Mouse (Mus musculus) neural tube, embryonic 10.5 days (tissue): ENCODE measurements at regions not wholly inside any gene's neighbourhood (a gene's known extent, or its start where the extent isn't known, plus 50 kb on each side); places are given as distances from the start of the nearest gene placed in this dataset.

Source experiments
- DNase-seq: peaks from one replicate; pipeline ENCODE4 v3.0.0-alpha.2; 2017; ENCODE audit warnings: low spot score; ENCODE audit errors: extremely low spot score

DNA sequence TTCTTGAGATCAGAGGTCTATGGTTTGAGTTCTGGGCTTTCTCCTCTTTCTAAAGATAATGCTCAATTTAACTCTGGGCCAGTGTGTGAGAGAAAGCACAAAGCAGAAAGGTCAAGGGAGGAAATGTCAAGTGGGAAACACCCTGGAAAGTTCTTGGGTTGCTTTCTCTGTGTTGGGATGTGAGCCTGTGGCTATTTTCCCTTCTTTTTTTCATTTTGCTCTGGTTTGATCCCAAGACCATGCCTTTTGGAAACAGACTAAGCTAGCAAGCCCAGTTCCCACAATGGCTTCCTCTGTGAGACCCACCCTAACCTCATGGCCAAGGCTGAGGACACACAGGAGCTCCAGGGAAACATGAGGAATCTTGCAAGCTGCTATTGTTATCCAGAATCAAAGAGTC is 216.4 kb upstream of the F930015N05Rik start:
- no peak for DNase-seq

DNA sequence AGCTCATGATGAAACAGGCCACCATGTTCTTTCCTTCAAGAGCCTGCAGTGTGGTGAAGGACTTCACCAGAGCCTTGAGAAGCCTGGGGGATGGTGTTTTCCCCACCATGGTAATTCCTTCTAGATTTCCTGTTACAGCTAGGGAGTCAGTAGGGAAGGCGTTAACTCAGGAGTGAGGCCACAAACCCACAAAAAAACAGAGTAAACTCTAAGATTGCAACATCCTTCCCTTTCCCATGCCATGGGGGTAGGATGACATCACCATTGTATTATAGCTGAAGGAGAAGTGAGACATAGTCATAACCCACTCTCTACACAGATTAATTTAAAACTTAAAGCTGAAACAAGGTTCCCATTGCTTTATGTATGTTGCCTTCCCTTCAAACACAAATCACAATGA is 218.7 kb upstream of the F930015N05Rik start:
- no peak for DNase-seq

DNA sequence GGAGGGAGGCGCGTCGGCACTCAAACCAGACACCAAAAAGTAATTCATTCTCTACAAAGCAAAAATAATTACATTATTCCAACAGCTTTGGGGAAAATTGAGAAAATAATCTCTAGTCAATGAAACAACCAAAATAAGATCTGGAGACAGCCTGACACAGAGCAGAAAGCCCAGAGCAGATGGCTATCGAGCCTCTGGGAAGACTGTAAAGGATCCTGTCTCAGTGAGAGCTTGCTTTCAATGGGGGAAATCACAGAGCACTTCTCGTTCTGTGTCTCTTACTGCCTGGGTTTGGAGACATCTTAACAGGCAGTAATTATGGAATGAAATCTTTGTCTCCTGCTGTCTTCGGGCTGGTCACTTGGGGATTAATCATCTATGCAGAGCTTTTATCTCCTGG is 226.7 kb upstream of the F930015N05Rik start:
- no peak for DNase-seq

DNA sequence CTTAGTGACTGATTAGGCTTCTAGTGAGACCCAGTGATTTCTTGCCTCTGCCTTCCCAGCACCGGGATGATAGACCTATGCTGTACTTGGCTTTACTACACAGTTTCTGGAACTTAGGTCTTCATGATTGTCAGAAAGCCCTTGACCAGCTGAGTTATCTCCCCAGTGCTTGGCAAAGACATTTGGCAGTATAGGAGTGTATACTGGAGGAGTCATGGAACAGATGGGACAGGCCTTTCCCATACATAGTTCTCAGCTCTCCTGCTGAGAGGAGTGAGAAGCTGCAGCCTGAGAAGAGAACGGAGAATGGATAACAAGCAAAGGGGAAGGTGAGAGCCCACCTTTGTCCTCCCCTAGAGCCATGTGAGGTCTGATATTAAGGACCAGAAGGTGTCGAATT is 230.6 kb upstream of the F930015N05Rik start:
- no peak for DNase-seq

DNA sequence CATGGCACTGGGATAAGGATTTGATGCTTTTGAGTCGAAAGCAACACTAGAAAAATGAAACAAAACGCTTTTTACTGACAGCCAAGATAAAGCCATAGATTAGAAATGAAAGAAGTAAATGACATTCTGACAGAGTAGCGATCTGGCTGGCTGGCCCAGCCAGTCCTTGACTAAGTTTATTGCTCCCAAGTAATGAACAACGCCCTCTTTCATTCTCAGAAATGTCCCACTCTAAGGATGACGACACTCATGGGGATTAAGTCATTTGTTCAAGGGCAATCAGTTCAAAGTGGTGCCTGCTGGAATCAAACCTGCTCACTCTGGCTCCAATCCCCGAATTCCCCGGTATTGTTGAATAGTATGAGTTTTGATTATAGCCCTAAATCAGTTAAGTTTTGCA is 231.1 kb upstream of the F930015N05Rik start:
- DNase-seq = no peak

DNA sequence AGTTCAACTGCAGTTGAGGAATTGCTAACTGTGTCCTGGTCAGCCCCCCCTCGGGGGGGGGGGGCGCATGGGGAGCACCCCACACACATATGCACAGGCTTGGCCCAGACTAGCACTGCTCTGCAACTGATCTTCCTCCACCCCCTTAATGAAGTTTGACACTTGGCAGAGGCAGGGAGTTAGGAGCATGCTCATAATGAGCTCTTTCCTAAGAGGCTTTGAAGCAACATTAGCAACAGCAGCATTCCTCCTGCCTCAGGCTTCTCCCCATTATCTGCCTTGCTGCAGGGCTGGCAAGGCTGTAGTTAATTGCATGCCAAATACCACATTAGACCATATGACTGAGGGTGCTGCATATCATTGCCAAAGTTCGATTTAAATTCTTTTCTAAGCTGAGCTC is 235.4 kb upstream of the F930015N05Rik start:
- no peak for DNase-seq

DNA sequence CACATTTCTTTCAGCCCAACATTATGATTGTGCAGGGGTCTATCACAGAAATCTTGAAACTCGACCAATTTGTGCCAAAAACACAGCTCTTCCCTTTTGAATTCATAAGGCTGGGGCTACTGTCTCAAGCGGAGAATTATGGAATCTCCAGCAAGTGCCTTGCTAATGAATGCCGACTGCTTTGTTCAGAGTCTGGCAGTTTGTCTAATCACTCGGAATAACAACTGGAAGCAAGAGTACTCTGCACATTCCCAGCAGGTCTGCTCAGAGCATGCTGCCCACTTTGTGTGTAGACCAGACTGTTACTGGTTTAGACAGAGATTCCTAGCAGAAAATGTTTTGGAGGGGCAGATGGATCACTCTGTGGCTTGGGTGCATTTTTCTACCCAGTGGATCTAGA is 237.1 kb upstream of the F930015N05Rik start:
- DNase-seq = no peak

DNA sequence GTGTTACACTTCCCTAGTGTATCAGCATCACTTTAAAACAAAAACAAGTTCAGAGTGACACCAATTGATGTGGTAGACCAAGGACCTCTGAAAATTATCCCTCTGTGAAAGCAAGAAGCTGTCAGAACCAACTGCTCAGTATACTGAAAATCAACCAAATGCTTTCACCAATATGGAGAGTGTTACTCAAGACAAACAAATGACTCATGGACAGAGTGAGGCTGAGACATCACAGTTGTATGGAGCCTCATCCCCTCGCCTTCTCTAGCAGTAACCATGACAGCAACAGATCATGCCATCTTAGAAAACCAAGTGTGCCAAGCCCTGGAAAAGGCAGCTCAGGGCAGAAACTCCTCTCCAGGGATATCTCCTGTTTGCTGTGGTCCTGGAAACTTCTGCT is 267.3 kb upstream of the F930015N05Rik start:
- no peak for DNase-seq

DNA sequence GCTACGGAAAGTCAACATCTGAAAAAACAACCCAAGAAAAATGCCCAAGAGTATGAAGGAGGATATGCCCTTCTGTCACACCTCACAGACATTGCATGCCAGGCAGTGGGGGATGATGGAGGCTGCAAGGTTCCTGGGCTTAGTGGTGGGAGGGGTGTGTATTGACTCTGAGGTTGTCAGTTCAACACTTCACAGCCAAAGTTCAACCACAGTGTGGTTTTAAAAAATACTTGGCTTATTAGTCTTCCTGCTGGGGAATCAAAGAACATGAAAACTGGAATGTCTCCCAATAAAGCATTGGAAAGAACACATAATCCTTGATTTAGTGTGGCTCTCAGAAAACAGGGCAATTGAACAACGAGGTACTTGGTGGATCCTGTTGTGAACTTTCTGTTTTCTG is 267.0 kb upstream of the Elac2 start:
- DNase-seq = no peak

DNA sequence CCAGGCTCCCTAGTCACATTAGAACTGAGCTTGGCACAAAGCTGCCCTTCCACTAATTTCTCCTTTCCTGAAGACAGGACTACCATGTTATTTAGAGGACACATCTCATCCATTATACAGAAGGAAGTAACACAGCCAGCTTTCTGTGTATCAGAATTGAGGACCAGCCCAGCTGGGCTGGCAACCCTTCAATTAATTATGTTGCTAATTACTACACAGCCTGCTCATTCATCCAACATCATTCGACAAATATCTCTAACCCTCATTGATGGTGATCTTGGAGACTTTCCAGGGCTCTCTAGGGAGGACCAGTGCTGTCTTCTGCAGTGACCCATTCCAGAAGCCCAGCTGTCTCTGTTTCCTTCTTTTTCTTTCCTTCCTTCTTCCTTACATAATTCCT is 263.7 kb upstream of the Elac2 start:
- no peak for DNase-seq

DNA sequence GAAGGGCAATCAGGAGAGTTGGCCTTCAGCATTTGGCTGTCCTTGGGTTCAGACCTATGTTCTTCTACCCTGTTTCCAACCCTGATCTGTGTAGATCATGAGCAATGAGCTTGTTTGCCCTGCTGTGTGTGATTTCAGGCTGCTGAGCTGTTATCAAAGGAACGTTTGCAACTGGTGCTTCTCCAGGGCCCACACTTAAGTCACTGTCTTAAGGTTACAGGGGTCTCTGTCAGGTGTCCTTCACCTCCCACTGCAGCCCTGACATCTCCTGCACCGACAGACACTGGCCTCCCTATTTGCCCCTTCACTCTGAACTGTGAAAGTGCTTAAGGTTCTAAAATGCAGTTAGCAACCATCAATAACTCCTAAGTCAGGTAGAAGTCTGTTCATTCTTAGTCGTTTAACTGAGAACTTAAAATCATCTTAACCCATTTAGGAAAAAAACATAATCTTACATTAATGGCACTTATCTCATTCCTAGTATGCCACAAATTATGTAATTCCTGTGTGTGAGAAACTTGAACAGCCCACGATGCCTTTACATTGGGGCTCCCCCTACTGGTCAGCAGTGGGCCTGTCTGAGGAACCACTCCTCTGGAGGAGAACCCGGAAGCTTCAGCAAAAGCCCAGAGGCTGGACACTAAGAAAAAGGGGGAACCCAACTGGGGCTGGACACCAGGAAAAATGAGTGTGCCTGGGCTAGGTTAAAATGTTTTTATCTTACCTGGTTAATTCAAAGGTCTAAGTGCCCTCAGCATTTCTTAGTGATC is 260.3 kb upstream of the Elac2 start:
- DNase-seq = peak; percentile 81

DNA sequence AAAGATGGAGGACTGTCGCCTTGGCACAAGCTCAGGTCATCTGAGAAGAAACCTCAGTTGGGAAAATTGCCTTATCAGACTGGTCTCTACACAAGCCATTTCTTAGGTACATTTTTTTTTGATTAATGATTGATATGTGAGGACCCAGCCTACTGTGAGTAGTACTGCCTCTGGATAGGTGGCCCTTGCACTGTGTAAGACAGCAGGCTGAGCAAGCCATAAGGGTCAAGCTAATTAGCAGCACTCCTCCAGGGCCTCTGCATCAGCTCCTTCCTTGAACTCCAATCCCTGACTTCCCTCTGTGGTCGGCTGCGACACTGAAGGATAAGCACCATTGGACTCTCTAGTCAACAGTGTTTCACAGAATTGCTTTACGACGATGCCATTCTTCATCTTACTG is 252.6 kb upstream of the Elac2 start:
- DNase-seq = no peak

DNA sequence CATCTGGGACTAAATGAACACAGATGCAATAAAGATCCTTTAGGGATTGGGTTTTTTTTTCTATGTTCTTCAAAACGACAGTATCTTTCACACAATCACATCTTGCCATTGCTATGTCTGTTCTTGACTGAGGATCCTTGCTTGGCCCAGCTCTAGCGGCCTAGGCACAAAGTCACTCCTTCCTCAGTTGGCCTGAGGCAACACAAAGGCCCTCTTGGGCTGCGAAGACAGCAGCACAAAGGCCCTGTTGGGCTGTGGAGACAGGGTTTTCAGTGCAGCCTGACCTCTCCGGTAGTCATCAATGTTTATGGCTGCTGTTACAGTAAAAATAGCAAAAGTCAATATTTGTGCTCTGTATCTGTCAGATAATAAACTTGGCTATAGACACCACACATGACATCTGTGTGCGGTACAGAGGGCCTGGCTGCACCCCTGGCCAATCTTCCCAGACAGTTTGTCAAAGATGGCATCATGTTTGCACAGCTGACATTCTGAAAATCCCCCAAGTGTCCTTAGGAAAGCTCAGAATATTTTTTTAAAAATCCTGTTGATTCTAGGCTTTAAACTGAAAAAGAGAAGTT is 250.9 kb upstream of the Elac2 start:
- no peak for DNase-seq

DNA sequence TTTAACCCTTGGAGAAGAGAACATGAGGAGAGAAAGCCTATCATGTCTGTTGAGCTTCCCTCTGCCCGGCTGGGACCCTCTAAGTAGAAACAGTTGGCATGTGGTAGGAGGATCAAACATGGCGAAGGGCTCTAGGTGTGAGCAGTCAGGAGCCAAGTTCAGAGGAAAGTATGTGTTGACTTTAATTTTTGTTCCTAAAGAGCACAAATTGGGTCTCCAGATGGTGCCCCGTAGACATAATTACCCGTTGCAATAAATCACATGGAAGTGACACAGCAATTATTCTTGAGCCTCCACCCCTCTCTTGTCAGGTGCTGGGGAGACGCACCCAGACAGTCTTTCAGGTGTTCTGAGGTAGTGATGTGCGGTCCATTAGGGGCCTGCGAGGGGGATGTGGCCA is 239.9 kb upstream of the Elac2 start:
- DNase-seq = no peak

DNA sequence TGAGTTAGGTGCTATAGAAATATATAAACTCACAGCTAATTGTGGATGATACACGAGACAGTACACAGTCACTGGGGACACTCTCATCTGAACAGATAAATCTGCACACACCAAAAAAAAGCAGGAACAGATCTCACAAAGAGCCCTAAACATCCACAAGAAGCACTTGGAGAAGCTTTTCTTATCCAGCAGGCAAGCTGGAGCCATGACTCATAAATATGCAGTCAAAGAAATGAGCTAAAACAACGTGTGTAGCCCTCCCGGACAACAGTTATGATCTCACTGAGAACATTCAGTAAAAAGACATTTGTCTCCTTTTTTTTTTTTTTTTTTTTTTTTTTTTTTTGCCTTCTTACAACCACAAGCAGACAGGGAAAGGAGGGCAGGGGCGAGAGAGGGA is 235.1 kb upstream of the Elac2 start:
- no peak for DNase-seq

DNA sequence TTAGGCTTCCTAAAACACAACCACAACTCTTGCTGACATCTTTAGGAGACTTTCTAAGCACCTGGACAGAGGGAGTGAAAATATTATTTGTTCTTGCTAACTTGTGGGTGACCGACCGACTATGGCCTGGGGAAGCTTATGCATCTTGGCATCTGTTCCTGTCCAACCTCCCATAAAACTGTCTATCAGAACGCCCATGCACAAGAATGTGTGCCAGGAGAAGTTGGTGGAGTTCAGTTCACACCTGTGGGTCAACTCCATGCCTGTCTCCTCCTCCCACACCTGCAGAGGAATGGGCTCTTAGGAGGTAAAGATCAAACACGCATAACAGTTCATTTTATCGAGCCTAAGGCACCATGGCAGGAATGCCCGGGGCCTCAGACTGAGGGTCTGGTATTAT is 232.7 kb upstream of the Elac2 start:
- DNase-seq = no peak

DNA sequence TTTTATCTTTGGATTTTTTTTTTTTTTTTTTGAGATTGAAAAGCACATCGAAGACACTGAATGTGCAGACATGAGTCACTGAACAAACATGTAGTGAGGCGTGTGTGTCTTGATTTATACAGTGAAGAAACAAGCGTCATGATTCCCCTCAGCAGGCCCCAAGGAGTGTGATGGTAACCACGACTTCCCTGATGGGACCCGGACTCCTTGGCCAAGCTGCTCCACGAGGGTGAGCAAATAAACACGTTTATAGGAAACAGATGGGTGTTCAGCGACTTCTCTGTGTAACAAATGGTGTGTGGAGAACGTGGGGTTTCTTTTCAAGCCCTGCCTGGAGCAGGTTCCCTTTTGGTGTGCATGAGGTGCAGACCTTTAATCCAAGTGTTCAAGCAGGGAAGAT is 228.9 kb upstream of the Elac2 start:
- DNase-seq = no peak

DNA sequence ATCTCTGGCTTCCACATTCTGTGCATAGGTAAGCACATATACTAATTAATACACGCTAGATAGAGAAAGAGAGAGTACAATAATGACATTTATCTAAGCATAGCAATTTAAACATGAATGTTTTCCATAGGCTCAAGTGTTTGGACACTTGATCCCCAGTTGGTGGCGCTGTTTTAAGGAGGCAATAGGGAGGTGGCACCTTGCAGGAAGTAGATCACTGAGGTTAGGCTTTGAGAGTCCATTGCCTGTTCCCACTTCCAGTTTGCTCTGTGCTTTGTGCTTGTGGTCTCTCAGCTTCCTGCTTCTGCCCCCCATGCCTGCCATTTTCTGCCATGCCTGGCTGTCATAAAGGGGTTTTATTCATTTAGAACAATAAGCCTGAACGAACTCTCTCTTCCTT is 226.5 kb upstream of the Elac2 start:
- DNase-seq = no peak

DNA sequence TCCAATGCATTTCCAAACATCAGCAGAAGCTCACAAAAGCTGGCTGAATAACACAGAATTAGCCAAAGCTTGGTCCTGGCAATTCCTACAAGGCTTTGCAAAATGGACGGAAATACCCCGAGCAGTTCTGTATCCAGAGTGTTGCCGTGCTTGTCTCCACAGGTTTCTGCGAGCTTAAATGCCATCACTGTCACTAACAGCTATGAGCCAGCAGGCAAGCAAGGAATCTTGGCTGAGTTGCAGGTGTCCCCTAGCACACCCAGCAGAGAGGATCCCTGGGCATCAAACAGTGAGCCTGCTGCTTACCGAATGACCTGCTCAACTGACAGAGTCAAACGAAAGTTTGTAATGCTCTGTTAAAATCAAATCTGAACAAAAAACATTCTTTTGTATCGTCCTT is 226.0 kb upstream of the Elac2 start:
- no peak for DNase-seq

DNA sequence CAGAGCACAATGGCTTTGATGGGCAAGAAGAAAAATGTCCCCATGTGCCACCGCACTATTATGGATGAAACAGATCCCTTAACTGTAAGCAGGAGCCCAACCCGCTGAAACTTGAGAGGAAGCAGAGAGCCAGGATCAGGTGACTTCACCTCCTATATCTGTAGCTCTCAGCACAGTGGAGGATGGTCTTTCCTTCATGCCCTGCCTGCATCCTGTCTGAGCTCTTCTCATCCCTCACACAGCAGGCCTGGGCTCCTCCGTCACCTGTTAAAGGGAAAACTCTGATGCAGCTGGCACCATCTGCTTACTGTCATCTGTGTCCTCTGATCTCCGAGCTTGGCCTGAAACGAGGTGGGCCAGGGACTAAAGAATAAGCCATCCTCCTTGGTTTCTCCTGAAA is 224.8 kb upstream of the Elac2 start:
- DNase-seq = no peak

DNA sequence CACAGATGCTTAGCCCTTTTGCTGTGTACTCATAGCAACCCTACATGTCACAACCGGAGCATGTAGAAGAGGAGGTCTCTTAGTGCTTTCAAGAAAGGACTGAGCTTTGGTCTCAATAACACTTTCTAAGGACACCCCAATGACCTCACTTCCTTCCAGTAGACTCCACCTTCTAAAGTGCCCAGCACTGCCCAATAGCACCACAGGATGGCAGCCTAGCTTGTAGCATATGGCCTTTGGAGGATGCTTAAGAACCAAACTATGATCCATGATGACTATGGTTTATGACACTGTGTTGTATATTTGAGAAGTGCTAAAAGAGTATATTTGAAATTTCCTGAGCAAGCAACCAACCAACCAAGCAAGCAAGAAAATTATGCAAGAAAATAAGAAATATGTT is 223.3 kb upstream of the Elac2 start:
- no peak for DNase-seq

DNA sequence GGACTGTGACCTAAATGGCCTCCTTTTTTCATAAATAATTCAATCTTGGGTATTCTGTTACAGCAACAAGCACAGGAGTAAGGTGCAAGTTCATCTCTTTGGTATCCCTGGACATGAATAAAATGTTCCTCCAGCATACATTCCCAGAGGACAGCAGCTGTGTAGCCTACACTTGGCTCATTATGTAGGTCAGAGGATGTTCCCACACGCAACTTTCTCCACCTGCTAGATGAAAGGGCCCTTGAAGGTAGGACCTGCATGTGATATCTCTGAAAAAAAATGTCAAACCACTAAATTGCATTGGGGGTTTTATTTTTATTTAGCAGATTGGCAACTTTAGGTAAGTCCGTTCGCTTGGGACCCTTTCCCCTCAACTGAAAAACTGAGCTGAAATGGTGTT is 218.2 kb upstream of the Elac2 start:
- DNase-seq = no peak

DNA sequence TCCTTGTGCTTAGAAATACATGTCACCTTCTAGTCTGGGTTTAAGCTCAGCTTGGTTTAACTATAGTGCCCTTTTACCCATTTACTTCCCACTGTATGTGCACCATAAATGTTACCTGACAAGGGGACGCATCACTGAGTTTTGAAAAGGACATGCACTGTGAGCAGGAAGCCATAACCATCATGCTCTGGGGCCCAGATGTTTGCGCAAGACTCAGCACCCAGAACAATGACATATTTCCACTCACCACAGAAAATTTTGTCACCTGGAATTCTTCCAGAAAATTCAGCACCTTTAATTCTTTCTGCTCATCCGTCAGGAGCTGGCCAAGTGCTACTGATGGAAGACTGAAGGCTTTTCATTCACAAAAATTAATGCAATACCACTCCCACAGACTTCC is 216.1 kb upstream of the Elac2 start:
- DNase-seq = no peak

DNA sequence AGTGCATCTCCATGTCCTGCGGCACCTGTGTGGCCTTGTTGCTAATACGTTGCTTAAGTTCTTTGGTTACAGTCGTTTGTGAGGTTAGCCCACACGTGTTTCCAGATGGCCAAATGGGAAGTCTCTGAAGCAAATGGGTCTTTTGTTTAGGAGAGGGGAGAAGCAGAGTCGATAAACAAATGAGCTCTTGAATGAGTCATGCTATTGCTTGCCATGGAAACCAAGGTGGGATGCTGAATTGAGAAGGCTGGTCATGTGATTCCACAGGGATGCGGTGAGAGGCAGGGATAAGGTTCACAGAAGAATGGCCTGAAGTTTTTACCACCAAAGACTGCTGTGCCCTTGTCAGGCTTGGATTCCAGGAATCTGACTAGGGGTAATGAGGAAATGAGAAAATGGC is 214.8 kb upstream of the Elac2 start:
- no peak for DNase-seq
